Mouse (Mus musculus) liver, embryonic 14.5 days (tissue): ENCODE measurements around the gene Znhit1. TPM values are rescaled to one million over a fixed set of nuclear protein-coding genes. Genes with fewer than 3 reads are reported as not detected.

ENCODE experiments used
- ATAC-seq: fragments of 200-750 bp; cut with Nextera tagmentation; 2 replicates; pipeline ENCODE4 v1.8.0; 2017; ENCODE audit warnings: moderate number of reproducible peaks, mild to moderate bottlenecking, moderate library complexity; ENCODE audit not compliant: insufficient read depth
- DNase-seq, 3 experiments: peaks; one replicate each; pipeline ENCODE4 v3.0.0-alpha.2; 2012 to 2013; ENCODE audit warnings: low read depth in 3 of 3, low spot score in 3 of 3
- H3K27ac ChIP-seq: fragments of 300-500 bp; sonication (generic); 2 replicates; pipeline ENCODE4 v1.5.1; 2014; ENCODE audit warnings: moderate library complexity, mild to moderate bottlenecking, control low read depth, inconsistent platforms
- H3K27me3 ChIP-seq: fragments of 300-500 bp; sonication (generic); 2 replicates; pipeline ENCODE4 v1.6.1; 2014; ENCODE audit warnings: mild to moderate bottlenecking, low read length, moderate library complexity; ENCODE audit not compliant: control insufficient read depth, insufficient read depth
- H3K36me3 ChIP-seq: fragments of 300-500 bp; sonication (generic); replicated peaks from 2 replicates; pipeline ENCODE4 v1.6.1; 2014; ENCODE audit warnings: low read depth; ENCODE audit not compliant: control insufficient read depth, insufficient read depth
- H3K4me1 ChIP-seq, 2 experiments: fragments of 200-500 bp in 1 of 2; fragments of 300-500 bp in 1 of 2; sonication (generic) in 1 of 2; replicated peaks; 2 replicates each; pipeline ENCODE4 v1.6.1; 2012 to 2014; ENCODE audit warnings: antibody characterized with exemption in 1 of 2, inconsistent platforms in 1 of 2, low read length in 1 of 2; ENCODE audit not compliant: control insufficient read depth in 2 of 2, insufficient read depth in 2 of 2
- H3K4me2 ChIP-seq: fragments of 300-500 bp; sonication (generic); 2 replicates; pipeline ENCODE4 v1.6.1; 2014; ENCODE audit warnings: low read depth, mild to moderate bottlenecking, control low read depth, moderate library complexity
- H3K4me3 ChIP-seq, 2 experiments: fragments of 200-500 bp in 1 of 2; fragments of 300-500 bp in 1 of 2; sonication (generic) in 1 of 2; 2 replicates each; pipeline ENCODE4 v1.5.1; 2012 to 2014; ENCODE audit warnings: low read depth in 2 of 2, low read length in 2 of 2, mild to moderate bottlenecking in 2 of 2, control low read depth in 1 of 2, inconsistent platforms in 1 of 2, moderate library complexity in 1 of 2; ENCODE audit not compliant: insufficient read depth in 1 of 2
- H3K9ac ChIP-seq: fragments of 300-500 bp; sonication (generic); replicated peaks from 2 replicates; pipeline ENCODE4 v1.6.1; 2014; ENCODE audit warnings: mild to moderate bottlenecking, control low read depth, moderate library complexity
- H3K9me3 ChIP-seq: fragments of 300-500 bp; sonication (generic); 2 replicates; pipeline ENCODE4 v1.6.1; 2016; ENCODE audit warnings: low read length, mixed read lengths; ENCODE audit not compliant: control insufficient read depth
- CTCF ChIP-seq: IDR thresholded peaks from 2 replicates; pipeline ENCODE4 v1.5.1; 2016; ENCODE audit warnings: antibody characterized with exemption, low read depth, control low read depth
- EP300 ChIP-seq: IDR thresholded peaks from 2 replicates; pipeline ENCODE4 v1.6.1; 2016; ENCODE audit warnings: antibody characterized with exemption, low read depth
- WGBS: fragments of 180-500 bp; shearing (Covaris S2); extraction: QIAGEN DNeasy Blood & Tissue Kit; methylation state at CpG from one replicate; pipeline ENCODE4 v1.1.7; 2014; ENCODE audit not compliant: insufficient replicate concordance; 5-methylcytosine and 5-hydroxymethylcytosine counted together
- polyA plus RNA-seq, 2 experiments: library from polyadenylated mRNA; depleted of rRNA in 1 of 2; stranded (reverse) in 1 of 2; unstranded in 1 of 2; fragments of >200 nt; fragmentation: Nextera tagmentation in 1 of 2; extraction: Ambion mirVana in 1 of 2; gene quantifications; 2 replicates each; pipeline versions ENCODE4 v1.2.1 to v1.2.3; 2012 to 2014

Znhit1 gene
- polyA plus RNA-seq, 2 experiments, result 29.3 to 46.2 TPM

- Histone ChIP-seq H3K4me3 (no peak overlapping the region), H3K27ac (no peak overlapping the region), H3K9ac (no peak overlapping the region), H3K36me3 (no peaks in the 10 kb centered on the region), H3K4me1 (no peaks in the 10 kb centered on the region), H3K9me3 (no peaks in the 10 kb centered on the region), H3K4me2 (no peak overlapping the region), H3K27me3 (no peaks in the 10 kb centered on the region)
- WGBS, result 56% methylated on average over 7 of the region's 7 CpGs
- DNase-seq (no peak), ATAC-seq (no peak)
- TF ChIP-seq CTCF (peak; percentile 80), EP300 (no peak)
These were observed 48.5 kb downstream of the Znhit1 start for GRCm38 (mm10) chr5:136939284-136939683.

- no peaks in the 10 kb centered on the region for H3K4me1 ChIP-seq
- H3K4me3 ChIP-seq, result no peak overlapping the region
- no peak overlapping the region for H3K27ac ChIP-seq
- no peak for DNase-seq
- H3K4me2 ChIP-seq, result no peak overlapping the region
- no peaks in the 10 kb centered on the region for H3K9me3 ChIP-seq
- H3K27me3 ChIP-seq, result no peaks in the 10 kb centered on the region
- 70% methylated on average over 5 of the region's 5 CpGs for WGBS
- no peaks in the 10 kb centered on the region for H3K36me3 ChIP-seq
- ATAC-seq, result no peak
- no peak overlapping the region for H3K9ac ChIP-seq
- TF ChIP-seq EP300, result no peak
- no peak for TF ChIP-seq CTCF
These were observed 50.2 kb downstream of the Znhit1 start for GRCm38 (mm10) chr5:136937621-136938020.

GRCm38 (mm10) chr5:136936750-136937149 is 51.1 kb downstream of the Znhit1 start:
- no peaks in the 10 kb centered on the region for H3K4me1 ChIP-seq
- H3K4me3 ChIP-seq, result no peak overlapping the region
- DNase-seq (no peak), ATAC-seq (no peak)
- no peaks in the 10 kb centered on the region for H3K36me3 ChIP-seq
- no peak overlapping the region for H3K4me2 ChIP-seq
- no peak overlapping the region for H3K27ac ChIP-seq
- WGBS, result 64% methylated on average over 6 of the region's 6 CpGs
- no peaks in the 10 kb centered on the region for H3K27me3 ChIP-seq
- no peaks in the 10 kb centered on the region for H3K9me3 ChIP-seq
- H3K9ac ChIP-seq, result no peak overlapping the region
- TF ChIP-seq CTCF (no peak), EP300 (no peak)

- no peak overlapping the region for H3K9ac ChIP-seq
- no peaks in the 10 kb centered on the region for H3K36me3 ChIP-seq
- no peaks in the 10 kb centered on the region for H3K27me3 ChIP-seq
- H3K9me3 ChIP-seq, result no peaks in the 10 kb centered on the region
- H3K4me2 ChIP-seq, result no peak overlapping the region
- H3K4me1 ChIP-seq, result no peaks in the 10 kb centered on the region
- TF ChIP-seq CTCF (peak; percentile 66), EP300 (no peak)
- no peak for DNase-seq
- H3K4me3 ChIP-seq, result no peak overlapping the region
- 39% methylated on average over 7 of the region's 7 CpGs for WGBS
- H3K27ac ChIP-seq, result no peak overlapping the region
- no peak for ATAC-seq
These were observed 51.7 kb downstream of the Znhit1 start for GRCm38 (mm10) chr5:136935905-136936695.

- Histone ChIP-seq H3K4me3 (no peak overlapping the region), H3K9me3 (no peaks in the 10 kb centered on the region), H3K27me3 (no peaks in the 10 kb centered on the region), H3K27ac (no peak overlapping the region), H3K36me3 (no peaks in the 10 kb centered on the region), H3K4me2 (no peak overlapping the region), H3K9ac (no peak overlapping the region), H3K4me1 (no peaks in the 10 kb centered on the region)
- DNase-seq (no peak), ATAC-seq (no peak)
- TF ChIP-seq CTCF (no peak), EP300 (no peak)
- WGBS, result 70% methylated on average over 6 of the region's 6 CpGs
These were observed 53.9 kb downstream of the Znhit1 start for GRCm38 (mm10) chr5:136933930-136934329.
